Mouse (Mus musculus): Measurements from ENCODE around the gene Lce1f. TPM values are rescaled to one million over a fixed set of nuclear protein-coding genes. Genes with fewer than 3 reads are reported as not detected.
"Not testable (repeated sequence)": the region's sequence is repeated elsewhere in the genome, so short reads cannot be mapped to it uniquely, and the experiment has no call there.

Lce1f gene
- not detected for total RNA-seq (2021)
- long read RNA-seq = 0 reads

GRCm38 (mm10) chr3:92720250-92720649 is at the start of gene Lce1f:
TSS of gene Lce1f (minus strand) at chr3:92720350.
- no peak for DNase-seq (ENCODE audit: low spot score in 2 of 2)

DNA sequence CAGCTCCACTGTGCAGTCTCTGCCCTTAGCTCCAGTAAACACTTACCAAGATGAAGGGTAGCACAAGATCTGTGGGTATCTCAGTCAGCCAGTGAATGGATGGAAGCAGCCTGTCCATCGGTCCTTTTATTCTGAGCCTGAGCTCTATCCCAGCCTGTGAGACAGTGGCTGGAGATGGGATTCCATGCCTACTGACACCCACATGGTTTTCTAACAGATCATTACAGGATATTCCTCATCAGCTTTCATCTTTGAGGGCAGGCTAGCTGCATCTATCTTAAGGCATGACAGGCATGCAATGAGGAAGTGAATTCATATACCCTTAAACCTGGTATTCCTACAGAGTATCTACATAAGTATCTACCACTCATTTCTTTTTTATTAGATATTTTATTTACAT is 44.8 kb upstream of the Lce1f start, which contains the start of gene Lce1h:
Lce1h (minus strand) TSS at position 101 of the 400 bp plus-strand sequence.
- no peak for DNase-seq (ENCODE audit: low spot score in 2 of 2)

- DNase-seq (ENCODE audit: low spot score in 2 of 2) = no peak
Observed at GRCm38 (mm10) chr3:92753197-92753596, 33.0 kb upstream of the Lce1f start.

GRCm38 (mm10) chr3:92752238-92752637 is 32.1 kb upstream of the Lce1f start, which contains the start of gene Lce1g:
TSS of gene Lce1g (minus strand) at chr3:92752338.
- no peak for DNase-seq (ENCODE audit: low spot score in 2 of 2)

DNA sequence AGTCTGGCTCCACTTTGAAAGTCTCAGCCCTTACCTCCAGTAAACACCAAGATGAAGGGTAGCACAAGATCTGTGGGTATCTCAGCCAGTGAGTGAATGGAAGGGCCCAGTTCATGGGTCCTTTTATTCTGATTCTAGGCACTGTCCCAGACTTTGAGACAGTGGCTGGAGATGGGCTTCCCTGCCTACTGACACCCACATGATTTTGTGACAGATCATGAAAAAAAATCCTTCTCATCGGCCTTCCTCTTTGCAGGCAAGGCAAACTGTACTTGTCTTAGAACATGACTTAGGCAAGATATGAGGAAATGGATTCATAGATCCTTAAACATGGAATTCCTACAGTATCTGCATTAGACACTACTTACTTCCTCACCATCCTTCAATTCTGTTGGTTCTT is 18.8 kb upstream of the Lce1f start, which contains the start of gene Gm38119:
Gm38119 (minus strand) TSS at position 101 of the 400 bp plus-strand sequence.
- no peak for DNase-seq (ENCODE audit: low spot score in 2 of 2)

DNA sequence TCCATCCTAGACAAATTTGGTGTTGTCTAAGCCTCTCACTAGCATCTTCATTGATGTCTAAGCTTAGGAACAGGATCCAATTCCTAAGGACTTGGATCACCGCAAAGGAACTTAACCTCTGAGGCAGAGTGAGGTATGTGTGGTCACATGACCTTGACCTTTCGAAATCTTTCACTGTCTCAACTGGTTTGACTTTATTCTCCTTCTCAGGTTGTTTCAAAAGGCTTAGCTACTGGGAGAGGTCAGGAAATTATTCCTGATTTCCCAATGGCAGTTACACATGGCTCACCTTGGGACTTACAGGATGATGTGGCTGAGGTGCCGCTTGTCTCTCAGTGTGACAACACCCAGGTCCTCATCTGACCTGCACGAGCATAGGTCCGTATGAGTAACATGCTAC is 2.5 kb upstream of the Lce1f start:
- no peak for DNase-seq (ENCODE audit: low spot score in 2 of 2)

DNA sequence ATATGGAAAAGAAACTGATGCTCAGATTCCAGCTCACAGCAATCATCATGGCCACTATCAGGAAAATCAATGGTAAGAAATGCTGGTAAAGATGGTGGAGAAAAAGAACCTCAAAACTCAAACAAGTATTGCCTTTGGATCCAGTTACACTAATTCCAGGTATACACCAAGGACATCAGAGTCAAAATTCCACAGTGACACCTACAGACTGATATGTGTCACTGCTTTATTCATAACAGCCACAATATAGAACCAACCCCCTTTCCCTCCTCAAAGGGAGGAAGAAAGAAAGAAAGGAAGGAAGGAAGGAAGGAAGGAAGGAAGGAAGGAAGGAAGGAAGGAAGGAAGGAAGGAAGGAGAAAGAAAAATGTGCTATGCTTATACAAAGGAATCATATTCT is 5.0 kb downstream of the Lce1f start:
- DNase-seq (ENCODE audit: low spot score in 2 of 2) = no peak

DNA sequence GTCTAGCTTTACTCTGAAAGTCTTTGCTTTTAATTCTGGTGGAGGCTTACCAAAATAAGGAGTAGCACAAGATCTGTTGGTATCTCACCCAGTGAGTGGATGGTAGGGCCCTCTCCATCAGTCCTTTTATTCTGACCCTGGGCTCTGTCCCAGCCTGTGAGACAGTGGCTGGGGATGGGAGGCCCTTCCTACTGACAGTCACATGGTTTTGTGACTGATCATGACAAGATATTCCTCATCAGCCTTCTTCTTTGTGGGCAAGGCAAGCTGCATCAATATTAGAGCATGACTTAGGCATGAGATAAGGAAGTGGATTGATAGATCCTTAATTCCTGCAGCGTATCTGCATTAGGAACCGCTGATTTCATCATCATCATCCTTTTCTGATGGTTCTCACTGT is 11.2 kb downstream of the Lce1f start, which contains the start of gene Lce1e:
Lce1e (minus strand) TSS at position 101 of the 400 bp plus-strand sequence.
- no peak for DNase-seq (ENCODE audit: low spot score in 2 of 2)

- DNase-seq (ENCODE audit: low spot score in 2 of 2) = no peak
Observed at GRCm38 (mm10) chr3:92694613-92695012, 25.5 kb downstream of the Lce1f start.

- no peak for DNase-seq (ENCODE audit: low spot score in 2 of 2)
Observed at GRCm38 (mm10) chr3:92691688-92692087, 28.5 kb downstream of the Lce1f start.

DNA sequence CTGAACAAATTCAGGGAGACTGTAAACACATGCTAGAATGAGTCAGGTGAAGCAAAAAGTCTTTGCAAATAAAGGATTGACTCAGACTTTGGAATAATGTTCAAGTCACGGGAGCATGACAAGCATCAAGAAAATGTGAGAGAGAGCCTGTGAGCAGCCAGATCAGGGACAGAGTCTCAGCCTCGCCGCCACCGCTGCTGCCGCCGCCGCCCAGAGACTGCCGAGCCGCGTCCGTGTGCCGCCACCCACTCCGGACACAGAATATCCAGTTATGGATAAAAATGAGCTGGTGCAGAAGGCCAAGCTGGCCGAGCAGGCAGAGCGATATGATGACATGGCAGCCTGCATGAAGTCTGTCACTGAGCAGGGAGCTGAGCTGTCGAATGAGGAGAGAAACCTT is 31.0 kb downstream of the Lce1f start:
- not testable (repeated sequence) for DNase-seq (ENCODE audit: low spot score in 2 of 2)

DNA sequence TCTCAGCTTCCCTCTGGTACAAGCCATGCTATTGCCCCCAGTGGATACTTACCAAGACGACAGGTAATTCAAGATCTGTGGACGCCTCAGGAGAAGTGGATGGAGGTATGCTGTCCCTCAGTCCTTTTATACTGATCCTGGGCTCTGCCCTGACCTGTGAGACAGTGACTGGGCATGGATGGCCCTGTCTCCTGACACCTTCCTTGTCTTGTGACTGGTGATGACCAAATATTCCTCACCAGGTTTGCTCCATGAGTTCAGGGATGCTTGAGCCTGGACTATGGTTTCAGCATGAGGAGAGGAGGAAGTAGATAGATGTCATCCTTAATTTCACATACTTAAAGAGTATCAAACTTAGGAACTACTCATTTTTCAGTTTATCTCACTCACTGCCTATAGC is 33.0 kb downstream of the Lce1f start, which contains the start of gene Lce1d:
Lce1d (minus strand) TSS at position 101 of the 400 bp plus-strand sequence.
- no peak for DNase-seq (ENCODE audit: low spot score in 2 of 2)

- DNase-seq (ENCODE audit: low spot score in 2 of 2) = no peak
Observed at GRCm38 (mm10) chr3:92678947-92679346, 41.2 kb downstream of the Lce1f start, which contains the start of gene Lce1c. TSS of gene Lce1c (plus strand) at chr3:92679247.

DNA sequence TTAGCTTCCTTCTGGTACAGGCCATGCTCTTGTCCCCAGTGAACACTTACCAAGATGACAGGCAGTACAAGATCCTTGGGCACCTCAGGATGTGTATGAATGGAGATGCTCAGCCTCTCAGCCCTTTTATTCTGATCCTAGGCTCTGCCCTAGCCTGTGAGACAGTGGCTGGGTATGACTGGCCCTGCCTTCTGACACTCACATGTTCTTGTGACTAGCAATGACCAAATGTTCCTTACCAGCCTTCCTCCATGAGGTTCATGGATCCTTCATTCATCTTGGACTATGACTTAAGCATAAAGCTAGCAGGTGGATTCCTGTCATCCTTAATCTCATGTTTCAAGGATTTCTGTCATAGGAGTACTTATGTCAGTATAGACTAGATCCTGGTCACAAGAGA is 49.9 kb downstream of the Lce1f start, which contains the start of gene Lce1a2:
Lce1a2 (minus strand) TSS at position 101 of the 400 bp plus-strand sequence.
- DNase-seq (ENCODE audit: low spot score in 2 of 2) = no peak

Other genes starting within 250 kb of the Lce1f start
- not detected for gene Sprr1a, start 234.5 kb downstream of the Lce1f start, total RNA-seq (2021)
- gene Sprr4, start 219.9 kb downstream of the Lce1f start, total RNA-seq (2021) = not detected
- gene 2310046K23Rik, start 185.8 kb downstream of the Lce1f start, total RNA-seq (2021) = not detected
- gene Ivl, start 146.6 kb downstream of the Lce1f start, total RNA-seq (2021) = not detected
- not detected for gene Smcp, start 131.4 kb downstream of the Lce1f start, total RNA-seq (2021)
- not detected for gene 2210017I01Rik, start 112.9 kb downstream of the Lce1f start, total RNA-seq (2021)
- not detected for gene Lce6a, start 98.7 kb downstream of the Lce1f start, total RNA-seq (2021)
- not detected for gene Lce1a1, start 72.0 kb downstream of the Lce1f start, total RNA-seq (2021)
- not detected for gene Lce1b, start 63.4 kb downstream of the Lce1f start, total RNA-seq (2021)
- not detected for gene Lce1a2, start 50.0 kb downstream of the Lce1f start, total RNA-seq (2021)
- not detected for gene Lce1c, start 41.1 kb downstream of the Lce1f start, total RNA-seq (2021)
- not detected for gene Lce1d, start 33.1 kb downstream of the Lce1f start, total RNA-seq (2021)
- gene Lce1e, start 11.3 kb downstream of the Lce1f start, total RNA-seq (2021) = not detected
- gene Gm38119, start 18.7 kb upstream of the Lce1f start, total RNA-seq (2021) = not detected
- gene Lce1g, start 32.0 kb upstream of the Lce1f start, total RNA-seq (2021) = not detected
- gene Lce1h, start 44.7 kb upstream of the Lce1f start, total RNA-seq (2021) = not detected
- not detected for gene Lce1i, start 58.5 kb upstream of the Lce1f start, total RNA-seq (2021)
- gene Lce1j, start 70.2 kb upstream of the Lce1f start, total RNA-seq (2021) = not detected
- gene Lce1k, start 87.5 kb upstream of the Lce1f start, total RNA-seq (2021) = not detected
- not detected for gene Kprp, start 106.9 kb upstream of the Lce1f start, total RNA-seq (2021)
- gene Lce1l, start 130.9 kb upstream of the Lce1f start, total RNA-seq (2021) = not detected
- gene 2310050C09Rik, start 149.9 kb upstream of the Lce1f start, total RNA-seq (2021) = not detected
- gene Lce3a, start 205.9 kb upstream of the Lce1f start, total RNA-seq (2021) = not detected
- not detected for gene Lce3b, start 212.6 kb upstream of the Lce1f start, total RNA-seq (2021)
- gene Lce3c, start 224.1 kb upstream of the Lce1f start, total RNA-seq (2021) = not detected
- not detected for gene Lce3d, start 237.0 kb upstream of the Lce1f start, total RNA-seq (2021)
- not detected for gene Lce3e, start 246.7 kb upstream of the Lce1f start, total RNA-seq (2021)

Measured in layer of hippocampus, adult 18-20 months (tissue).